Mouse (Mus musculus): Measurements from ENCODE around the gene Mydgf. TPM values are rescaled to one million over a fixed set of nuclear protein-coding genes. Genes with fewer than 3 reads are reported as not detected.

The Mydgf gene
- total and polyA plus RNA-seq, 2 experiments from 2014 or later: 41.7 to 75.8 TPM

DNA sequence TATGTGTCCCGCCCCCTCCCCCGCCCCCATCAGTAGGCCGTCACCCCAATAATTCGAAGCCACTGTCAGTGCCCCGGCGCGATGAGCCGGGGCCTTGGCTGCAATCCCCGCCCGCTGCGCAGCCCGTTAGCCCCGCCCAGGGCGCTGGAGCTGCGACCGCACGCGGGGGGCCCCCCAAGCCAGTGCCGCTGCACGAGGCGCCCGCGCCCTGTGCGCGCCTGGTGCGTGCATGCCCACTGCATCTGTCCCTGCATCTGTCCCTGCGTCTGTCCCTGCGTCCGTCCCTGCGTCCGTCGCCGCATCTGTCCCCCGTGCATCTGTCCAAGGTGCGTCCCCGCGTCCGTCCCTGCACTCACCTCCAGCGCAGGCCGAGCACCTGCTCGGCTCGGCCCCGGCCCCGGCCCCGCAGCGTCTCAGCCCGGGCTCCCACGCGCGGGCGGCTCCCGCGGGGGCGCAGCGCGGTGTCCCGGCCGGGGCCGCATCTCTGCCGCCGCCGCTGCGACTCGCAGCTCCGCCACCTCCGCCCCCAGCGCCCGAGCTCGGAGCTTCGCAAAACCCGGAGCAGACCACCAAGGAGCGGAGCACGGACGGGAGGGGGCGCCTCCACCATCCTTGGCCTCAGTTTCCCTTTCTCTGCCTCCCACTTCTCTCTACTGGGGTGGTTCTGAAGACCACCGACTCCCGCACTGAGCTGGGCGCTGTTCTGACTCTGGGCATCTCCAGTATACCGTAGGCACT, 43.7 kb downstream of the Mydgf start, which contains the start of gene Sema6b:
Gene Sema6b, minus strand, starts transcription at position 486 of the 738 bp plus-strand sequence.
- Histone ChIP-seq H3K9me3 (ENCODE audit: low read length) (no peaks in the 10 kb centered on the region), H3K9ac (replicated peaks; ENCODE audit: low read length, poor library complexity, severe bottlenecking) (peak within 1 kb of the TSS; percentile 91), H3K4me2 (ENCODE audit: low read depth, low read length, poor library complexity, severe bottlenecking) (peak within 1 kb of the TSS; percentile 81), H3K4me1 (ENCODE audit: insufficient read depth, low read length) (peaks cover 17% of the 10 kb centered on the region), H3K27ac (ENCODE audit: low read depth, low read length) (peak within 1 kb of the TSS; percentile 69), H3K36me3 (ENCODE audit: insufficient read depth, low read length) (0 out of 2 replicates have a peak, but pooled peaks cover 3% of the 10 kb centered on the region), H3K4me3 (ENCODE audit: low read depth, low read length) (peak within 1 kb of the TSS; percentile 81), H3K27me3 (ENCODE audit: insufficient read depth, low read length) (no peaks in the 10 kb centered on the region)
- ATAC-seq (ENCODE audit: low FRiP score) (peak; percentile 53), DNase-seq (ENCODE audit: low spot score) (peak; percentile 71)
- peak; percentile 32; the same call in 1 of the 2 replicates for TF ChIP-seq CTCF (IDR thresholded peaks at IDR 0.05)
- WGBS: 2% methylated on average over 50 of the region's 79 CpGs

DNA sequence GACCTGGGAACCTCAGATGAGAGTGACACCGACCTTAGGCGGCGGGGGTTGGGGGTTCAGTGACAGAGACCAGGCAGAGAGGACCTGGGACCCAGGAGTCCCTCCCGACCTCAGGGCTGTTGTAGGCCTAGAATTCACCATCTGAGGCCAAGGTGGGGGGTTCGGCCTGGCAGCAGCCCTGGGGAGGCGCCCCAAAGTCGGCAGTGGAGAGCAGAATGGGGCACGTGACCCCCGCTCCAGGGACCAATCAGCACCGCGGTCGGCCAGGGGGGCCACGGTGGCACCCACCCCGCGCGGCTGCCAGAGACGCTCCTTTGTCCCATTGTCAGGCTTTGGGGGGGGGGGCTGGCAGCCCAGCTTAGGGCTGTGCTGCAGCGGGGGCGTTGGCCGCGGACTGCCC, 44.4 kb downstream of the Mydgf start:
- Histone ChIP-seq H3K27ac (ENCODE audit: low read depth, low read length) (peak overlapping the region; percentile 69; the same call in 1 of the 2 replicates), H3K36me3 (ENCODE audit: insufficient read depth, low read length) (0 out of 2 replicates have a peak, but pooled peaks cover 3% of the 10 kb centered on the region), H3K9me3 (ENCODE audit: low read length) (no peaks in the 10 kb centered on the region), H3K4me2 (ENCODE audit: low read depth, low read length, poor library complexity, severe bottlenecking) (peak overlapping the region; percentile 81), H3K4me1 (ENCODE audit: insufficient read depth, low read length) (peaks cover 17% of the 10 kb centered on the region), H3K4me3 (ENCODE audit: low read depth, low read length) (peak overlapping the region; percentile 81), H3K9ac (replicated peaks; ENCODE audit: low read length, poor library complexity, severe bottlenecking) (peak overlapping the region; percentile 91), H3K27me3 (ENCODE audit: insufficient read depth, low read length) (no peaks in the 10 kb centered on the region)
- WGBS: 17% methylated on average over 7 of the region's 21 CpGs
- TF ChIP-seq CTCF (IDR thresholded peaks at IDR 0.05): no peak
- no peak for DNase-seq (ENCODE audit: low spot score)
- ATAC-seq (ENCODE audit: low FRiP score): peak; percentile 47

DNA sequence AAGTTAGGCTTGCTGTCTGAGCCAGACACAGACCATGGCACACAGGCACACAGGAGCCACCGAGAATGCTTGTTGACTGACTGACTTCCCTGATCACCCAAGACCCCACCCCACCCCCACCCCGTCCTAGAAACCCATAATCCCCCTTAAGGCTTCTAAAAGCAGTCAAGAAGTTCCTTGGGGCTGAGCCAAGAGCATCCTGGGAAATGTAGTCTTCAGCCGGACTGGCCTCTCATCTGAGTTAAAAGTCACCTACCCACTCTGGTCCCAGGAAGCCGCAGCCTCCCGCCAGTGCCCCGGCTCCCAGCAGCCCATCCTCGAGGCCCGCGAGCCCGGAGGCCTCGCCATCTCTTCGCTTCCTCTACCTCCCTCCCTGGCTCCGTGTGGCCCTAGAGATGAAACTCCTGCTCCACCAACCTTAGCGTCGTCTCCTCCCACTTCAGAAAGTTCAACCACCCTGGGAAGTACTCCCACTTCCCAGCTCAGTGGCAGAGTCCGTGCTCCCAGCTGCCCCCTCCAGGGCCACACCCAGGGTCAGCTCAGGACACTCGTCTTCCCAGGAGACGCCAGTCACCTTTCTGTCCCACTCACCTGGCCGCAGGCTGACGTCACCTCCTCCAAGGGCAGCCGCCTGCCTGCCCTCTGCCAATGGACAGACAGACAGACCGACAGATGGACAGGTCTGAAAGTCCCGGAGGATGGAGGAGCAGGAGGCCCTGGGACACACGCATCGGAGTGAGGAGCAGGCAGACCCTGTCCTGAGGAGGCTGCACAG, 45.7 kb downstream of the Mydgf start:
- DNase-seq (ENCODE audit: low spot score) (no peak), ATAC-seq (ENCODE audit: low FRiP score) (no peak)
- H3K9ac ChIP-seq (replicated peaks; ENCODE audit: low read length, poor library complexity, severe bottlenecking): peak overlapping the region; percentile 91
- peaks cover 17% of the 10 kb centered on the region for H3K4me1 ChIP-seq (ENCODE audit: insufficient read depth, low read length)
- H3K4me2 ChIP-seq (ENCODE audit: low read depth, low read length, poor library complexity, severe bottlenecking): peak overlapping the region; percentile 81
- no peak for TF ChIP-seq CTCF (IDR thresholded peaks at IDR 0.05)
- H3K27me3 ChIP-seq (ENCODE audit: insufficient read depth, low read length): no peaks in the 10 kb centered on the region
- 0 out of 2 replicates have a peak, but pooled peaks cover 3% of the 10 kb centered on the region for H3K36me3 ChIP-seq (ENCODE audit: insufficient read depth, low read length)
- peak overlapping the region; percentile 81 for H3K4me3 ChIP-seq (ENCODE audit: low read depth, low read length)
- no peak overlapping the region for H3K27ac ChIP-seq (ENCODE audit: low read depth, low read length)
- WGBS: 20% methylated on average over 25 of the region's 25 CpGs
- no peaks in the 10 kb centered on the region for H3K9me3 ChIP-seq (ENCODE audit: low read length)

DNA sequence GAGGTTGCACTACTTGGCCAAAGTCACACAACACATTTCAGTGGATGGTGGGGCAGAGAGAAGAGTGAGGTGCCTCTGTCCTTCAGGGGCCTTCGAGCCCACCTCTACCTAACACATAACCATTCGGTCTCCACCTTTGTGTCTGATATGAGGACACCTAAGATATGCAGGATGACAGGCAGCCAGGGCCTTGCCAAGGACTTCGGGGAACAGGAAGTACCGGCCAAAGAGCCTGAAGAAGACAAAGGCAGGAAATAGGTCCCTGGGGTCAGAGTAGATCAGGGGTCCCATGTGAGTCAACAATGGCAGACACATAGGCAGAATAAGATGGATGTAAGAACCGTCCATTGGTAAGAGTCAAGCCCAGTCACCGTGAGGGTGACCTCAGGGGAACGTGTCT, 47.2 kb downstream of the Mydgf start:
- ATAC-seq (ENCODE audit: low FRiP score): no peak
- no peak for TF ChIP-seq CTCF (IDR thresholded peaks at IDR 0.05)
- WGBS: 79% methylated on average over 7 of the region's 7 CpGs

DNA sequence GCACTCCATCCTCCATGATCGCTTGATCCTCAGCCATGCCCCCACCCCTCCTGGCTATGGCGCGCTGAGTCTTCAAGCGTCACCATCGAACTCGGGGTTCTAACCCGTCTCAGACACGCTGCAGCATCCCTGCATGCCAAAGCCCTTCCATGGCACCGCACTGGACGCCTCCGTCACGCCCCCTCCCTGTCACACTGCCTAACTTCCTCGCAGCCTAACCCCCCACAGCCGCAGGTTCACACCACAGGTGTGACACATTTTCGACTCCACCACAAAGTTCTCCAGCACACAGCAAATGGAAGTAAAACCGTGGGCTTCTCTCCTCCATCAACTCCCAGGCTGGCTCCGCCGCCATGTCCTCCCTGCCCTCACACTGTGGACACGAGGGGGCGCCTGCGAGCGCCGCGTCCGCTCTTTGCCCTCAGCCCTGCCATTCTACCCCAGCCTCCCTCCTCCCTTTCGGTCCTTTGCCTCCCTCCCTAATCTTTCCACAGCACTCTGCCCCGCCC, 49.2 kb downstream of the Mydgf start:
- peaks cover 23% of the 10 kb centered on the region for H3K36me3 ChIP-seq (ENCODE audit: insufficient read depth, low read length)
- no peak overlapping the region for H3K4me3 ChIP-seq (ENCODE audit: low read depth, low read length)
- peaks cover 10% of the 10 kb centered on the region for H3K4me1 ChIP-seq (ENCODE audit: insufficient read depth, low read length)
- H3K27me3 ChIP-seq (ENCODE audit: insufficient read depth, low read length): no peaks in the 10 kb centered on the region
- H3K9ac ChIP-seq (replicated peaks; ENCODE audit: low read length, poor library complexity, severe bottlenecking): no peak overlapping the region
- ATAC-seq (ENCODE audit: low FRiP score) (no peak), DNase-seq (ENCODE audit: low spot score) (no peak)
- TF ChIP-seq CTCF (IDR thresholded peaks at IDR 0.05): peak; percentile 73
- H3K9me3 ChIP-seq (ENCODE audit: low read length): no peaks in the 10 kb centered on the region
- peak overlapping the region; percentile 33 for H3K4me2 ChIP-seq (ENCODE audit: low read depth, low read length, poor library complexity, severe bottlenecking)
- no peak overlapping the region for H3K27ac ChIP-seq (ENCODE audit: low read depth, low read length)
- WGBS: 2% methylated on average over 27 of the region's 27 CpGs

More for the DNA sequence above, 47.2 kb downstream of the Mydgf start:
- DNase-seq (ENCODE audit: low spot score): no peak
- Histone ChIP-seq H3K4me1 (ENCODE audit: insufficient read depth, low read length) (peaks cover 10% of the 10 kb centered on the region), H3K4me3 (ENCODE audit: low read depth, low read length) (no peak overlapping the region), H3K36me3 (ENCODE audit: insufficient read depth, low read length) (0 out of 2 replicates have a peak, but pooled peaks cover 3% of the 10 kb centered on the region), H3K27ac (ENCODE audit: low read depth, low read length) (no peak overlapping the region), H3K27me3 (ENCODE audit: insufficient read depth, low read length) (no peaks in the 10 kb centered on the region), H3K9me3 (ENCODE audit: low read length) (no peaks in the 10 kb centered on the region), H3K4me2 (ENCODE audit: low read depth, low read length, poor library complexity, severe bottlenecking) (no peak overlapping the region), H3K9ac (replicated peaks; ENCODE audit: low read length, poor library complexity, severe bottlenecking) (no peak overlapping the region)
